Mouse (Mus musculus): ENCODE measurements at regions not wholly inside any gene's neighbourhood (a gene's known extent, or its start where the extent isn't known, plus 50 kb on each side); places are given as distances from the start of the nearest gene placed in this dataset.

- Histone ChIP-seq H3K27me3 (ENCODE audit: control insufficient read depth, insufficient read depth, low read length) (no peaks in the 10 kb centered on the region), H3K4me3 (ENCODE audit: extremely low read depth, insufficient read depth, insufficient read length) (no peak overlapping the region), H3K36me3 (ENCODE audit: control insufficient read depth, insufficient read depth, low read length) (no peaks in the 10 kb centered on the region), H3K4me1 (ENCODE audit: control insufficient read depth, insufficient read depth, insufficient read length) (no peaks in the 10 kb centered on the region), H3K27ac (ENCODE audit: insufficient read depth, low read length) (no peak overlapping the region)
- WGBS, result 90% methylated on average over 14 of the region's 14 CpGs
- DNase-seq (ENCODE audit: low read depth in 1 of 2, low spot score in 2 of 2), result no peak
- no peak for TF ChIP-seq CTCF (IDR thresholded peaks at IDR 0.05; ENCODE audit: extremely low read depth, insufficient read depth, insufficient read length, insufficient replicate concordance)
- no peak for TF ChIP-seq POLR2A (IDR thresholded peaks at IDR 0.05; ENCODE audit: low read depth, low read length)
These were observed 270.9 kb upstream of the Rtl1 start for GRCm38 (mm10) chr12:109871021-109871420.

GRCm38 (mm10) chr12:109874466-109874865 is 274.3 kb upstream of the Rtl1 start:
- H3K36me3 ChIP-seq (ENCODE audit: control insufficient read depth, insufficient read depth, low read length), result no peaks in the 10 kb centered on the region
- H3K4me1 ChIP-seq (ENCODE audit: control insufficient read depth, insufficient read depth, insufficient read length), result no peaks in the 10 kb centered on the region
- 80% methylated on average over 7 of the region's 7 CpGs for whole genome bisulfite sequencing
- no peak for DNase-seq (ENCODE audit: low read depth in 1 of 2, low spot score in 2 of 2)
- TF ChIP-seq CTCF (IDR thresholded peaks at IDR 0.05; ENCODE audit: extremely low read depth, insufficient read depth, insufficient read length, insufficient replicate concordance) (no peak), POLR2A (IDR thresholded peaks at IDR 0.05; ENCODE audit: low read depth, low read length) (no peak)
- no peak overlapping the region for H3K4me3 ChIP-seq (ENCODE audit: extremely low read depth, insufficient read depth, insufficient read length)
- H3K27ac ChIP-seq (ENCODE audit: insufficient read depth, low read length), result no peak overlapping the region
- no peaks in the 10 kb centered on the region for H3K27me3 ChIP-seq (ENCODE audit: control insufficient read depth, insufficient read depth, low read length)

- no peaks in the 10 kb centered on the region for H3K4me1 ChIP-seq (ENCODE audit: control insufficient read depth, insufficient read depth, insufficient read length)
- TF ChIP-seq POLR2A (IDR thresholded peaks at IDR 0.05; ENCODE audit: low read depth, low read length) (no peak), CTCF (IDR thresholded peaks at IDR 0.05; ENCODE audit: extremely low read depth, insufficient read depth, insufficient read length, insufficient replicate concordance) (no peak)
- H3K4me3 ChIP-seq (ENCODE audit: extremely low read depth, insufficient read depth, insufficient read length), result no peak overlapping the region
- H3K27me3 ChIP-seq (ENCODE audit: control insufficient read depth, insufficient read depth, low read length), result no peaks in the 10 kb centered on the region
- H3K27ac ChIP-seq (ENCODE audit: insufficient read depth, low read length), result no peak overlapping the region
- WGBS, result 90% methylated on average over 3 of the region's 3 CpGs
- no peaks in the 10 kb centered on the region for H3K36me3 ChIP-seq (ENCODE audit: control insufficient read depth, insufficient read depth, low read length)
- DNase-seq (ENCODE audit: low read depth in 1 of 2, low spot score in 2 of 2), result no peak
These were observed 281.0 kb upstream of the Rtl1 start for GRCm38 (mm10) chr12:109881108-109881507.

- no peak for DNase-seq (ENCODE audit: low read depth in 1 of 2, low spot score in 2 of 2)
- Histone ChIP-seq H3K4me3 (ENCODE audit: extremely low read depth, insufficient read depth, insufficient read length) (no peak overlapping the region), H3K27me3 (ENCODE audit: control insufficient read depth, insufficient read depth, low read length) (no peaks in the 10 kb centered on the region), H3K36me3 (ENCODE audit: control insufficient read depth, insufficient read depth, low read length) (no peaks in the 10 kb centered on the region), H3K4me1 (ENCODE audit: control insufficient read depth, insufficient read depth, insufficient read length) (no peaks in the 10 kb centered on the region), H3K27ac (ENCODE audit: insufficient read depth, low read length) (no peak overlapping the region)
- WGBS, result 63% methylated on average over 2 of the region's 2 CpGs
- TF ChIP-seq POLR2A (IDR thresholded peaks at IDR 0.05; ENCODE audit: low read depth, low read length), result no peak
- no peak for TF ChIP-seq CTCF (IDR thresholded peaks at IDR 0.05; ENCODE audit: extremely low read depth, insufficient read depth, insufficient read length, insufficient replicate concordance)
These were observed 291.1 kb upstream of the Rtl1 start for GRCm38 (mm10) chr12:109891206-109891605.

GRCm38 (mm10) chr12:109892834-109893233 is 292.7 kb upstream of the Rtl1 start:
- no peak overlapping the region for H3K27ac ChIP-seq (ENCODE audit: insufficient read depth, low read length)
- H3K4me1 ChIP-seq (ENCODE audit: control insufficient read depth, insufficient read depth, insufficient read length), result no peaks in the 10 kb centered on the region
- TF ChIP-seq POLR2A (IDR thresholded peaks at IDR 0.05; ENCODE audit: low read depth, low read length) (no peak), CTCF (IDR thresholded peaks at IDR 0.05; ENCODE audit: extremely low read depth, insufficient read depth, insufficient read length, insufficient replicate concordance) (no peak)
- DNase-seq (ENCODE audit: low read depth in 1 of 2, low spot score in 2 of 2), result no peak
- H3K4me3 ChIP-seq (ENCODE audit: extremely low read depth, insufficient read depth, insufficient read length), result no peak overlapping the region
- no peaks in the 10 kb centered on the region for H3K27me3 ChIP-seq (ENCODE audit: control insufficient read depth, insufficient read depth, low read length)
- H3K36me3 ChIP-seq (ENCODE audit: control insufficient read depth, insufficient read depth, low read length), result no peaks in the 10 kb centered on the region

- no peak for DNase-seq (ENCODE audit: low read depth in 1 of 2, low spot score in 2 of 2)
- H3K4me1 ChIP-seq (ENCODE audit: control insufficient read depth, insufficient read depth, insufficient read length), result no peaks in the 10 kb centered on the region
- TF ChIP-seq POLR2A (IDR thresholded peaks at IDR 0.05; ENCODE audit: low read depth, low read length) (no peak), CTCF (IDR thresholded peaks at IDR 0.05; ENCODE audit: extremely low read depth, insufficient read depth, insufficient read length, insufficient replicate concordance) (no peak)
- 68% methylated on average over 4 of the region's 4 CpGs for WGBS
- H3K36me3 ChIP-seq (ENCODE audit: control insufficient read depth, insufficient read depth, low read length), result no peaks in the 10 kb centered on the region
- H3K4me3 ChIP-seq (ENCODE audit: extremely low read depth, insufficient read depth, insufficient read length), result no peak overlapping the region
- H3K27me3 ChIP-seq (ENCODE audit: control insufficient read depth, insufficient read depth, low read length), result no peaks in the 10 kb centered on the region
- no peak overlapping the region for H3K27ac ChIP-seq (ENCODE audit: insufficient read depth, low read length)
These were observed 293.5 kb upstream of the Rtl1 start for GRCm38 (mm10) chr12:109893657-109894056.

- TF ChIP-seq POLR2A (IDR thresholded peaks at IDR 0.05; ENCODE audit: low read depth, low read length) (no peak), CTCF (IDR thresholded peaks at IDR 0.05; ENCODE audit: extremely low read depth, insufficient read depth, insufficient read length, insufficient replicate concordance) (no peak)
- no peaks in the 10 kb centered on the region for H3K27me3 ChIP-seq (ENCODE audit: control insufficient read depth, insufficient read depth, low read length)
- 61% methylated on average over 7 of the region's 7 CpGs for WGBS
- no peak for DNase-seq (ENCODE audit: low read depth in 1 of 2, low spot score in 2 of 2)
- no peaks in the 10 kb centered on the region for H3K4me1 ChIP-seq (ENCODE audit: control insufficient read depth, insufficient read depth, insufficient read length)
- no peak overlapping the region for H3K4me3 ChIP-seq (ENCODE audit: extremely low read depth, insufficient read depth, insufficient read length)
- no peaks in the 10 kb centered on the region for H3K36me3 ChIP-seq (ENCODE audit: control insufficient read depth, insufficient read depth, low read length)
- no peak overlapping the region for H3K27ac ChIP-seq (ENCODE audit: insufficient read depth, low read length)
These were observed 295.3 kb upstream of the Rtl1 start for GRCm38 (mm10) chr12:109895389-109895788.
